Mouse (Mus musculus) lung, postnatal 0 days (tissue): Measurements from ENCODE around the gene Eps8l3. TPM values are rescaled to one million over a fixed set of nuclear protein-coding genes. Genes with fewer than 3 reads are reported as not detected.
A peak's percentile ranks its signal among the peaks of the same experiment; 100 is the strongest.

Experiments used
- ATAC-seq: fragments of 200-750 bp; cut with Nextera tagmentation; 2 replicates; pipeline ENCODE4 v1.8.0; 2017; ENCODE audit warnings: moderate library complexity
- DNase-seq: peaks from one replicate; pipeline ENCODE4 v3.0.0-alpha.2; 2016; ENCODE audit warnings: low spot score
- H3K27ac ChIP-seq: fragments of 300-500 bp; sonication (generic); 2 replicates; pipeline ENCODE4 v1.5.1; 2014; ENCODE audit warnings: antibody characterized with exemption, mild to moderate bottlenecking, low read length, mixed read lengths
- H3K27me3 ChIP-seq: fragments of 300-500 bp; sonication (generic); replicated peaks from 2 replicates; pipeline ENCODE4 v1.6.1; 2014; ENCODE audit warnings: low read length, mixed read lengths; ENCODE audit not compliant: insufficient read depth
- H3K36me3 ChIP-seq: fragments of 300-500 bp; sonication (generic); 2 replicates; pipeline ENCODE4 v1.6.1; 2014; ENCODE audit warnings: low read length, mixed read lengths; ENCODE audit not compliant: insufficient read depth
- H3K4me1 ChIP-seq: fragments of 300-500 bp; sonication (generic); 2 replicates; pipeline ENCODE4 v1.6.1; 2014; ENCODE audit warnings: antibody characterized with exemption, low read depth, low read length, mixed read lengths; ENCODE audit not compliant: insufficient read depth
- H3K4me2 ChIP-seq: fragments of 300-500 bp; sonication (generic); replicated peaks from 2 replicates; pipeline ENCODE4 v1.6.1; 2014; ENCODE audit warnings: low read depth, mild to moderate bottlenecking, low read length, moderate library complexity, mixed read lengths
- H3K4me3 ChIP-seq: fragments of 300-500 bp; sonication (generic); 2 replicates; pipeline ENCODE4 v1.5.1; 2014; ENCODE audit warnings: low read depth, low read length
- H3K9ac ChIP-seq: fragments of 300-500 bp; sonication (generic); replicated peaks from 2 replicates; pipeline ENCODE4 v1.6.1; 2014; ENCODE audit warnings: low read depth, mild to moderate bottlenecking
- H3K9me3 ChIP-seq: fragments of 300-500 bp; sonication (generic); 2 replicates; pipeline ENCODE4 v1.6.1; 2016; ENCODE audit warnings: low read length, mixed read lengths
- CTCF ChIP-seq: IDR thresholded peaks from 2 replicates; pipeline ENCODE4 v1.5.1; 2016; ENCODE audit warnings: antibody characterized with exemption, mild to moderate bottlenecking
- EP300 ChIP-seq: IDR thresholded peaks from 2 replicates; pipeline ENCODE4 v1.6.1; 2016; ENCODE audit warnings: antibody characterized with exemption, mild to moderate bottlenecking, control low read depth
- WGBS: fragments of 180-500 bp; shearing (Covaris S2); extraction: QIAGEN DNeasy Blood & Tissue Kit; methylation state at CpG from one replicate; pipeline ENCODE4 v1.1.7; 2014; 5-methylcytosine and 5-hydroxymethylcytosine counted together
- polyA plus RNA-seq: library from polyadenylated mRNA; unstranded; fragments of >200 nt; fragmentation: Nextera tagmentation; extraction: Ambion mirVana; gene quantifications from 2 replicates; pipeline ENCODE4 v1.2.1, GENCODE M21; 2015

Eps8l3 gene
- polyA plus RNA-seq, 1 experiment from 2014 or later = not detected

DNA sequence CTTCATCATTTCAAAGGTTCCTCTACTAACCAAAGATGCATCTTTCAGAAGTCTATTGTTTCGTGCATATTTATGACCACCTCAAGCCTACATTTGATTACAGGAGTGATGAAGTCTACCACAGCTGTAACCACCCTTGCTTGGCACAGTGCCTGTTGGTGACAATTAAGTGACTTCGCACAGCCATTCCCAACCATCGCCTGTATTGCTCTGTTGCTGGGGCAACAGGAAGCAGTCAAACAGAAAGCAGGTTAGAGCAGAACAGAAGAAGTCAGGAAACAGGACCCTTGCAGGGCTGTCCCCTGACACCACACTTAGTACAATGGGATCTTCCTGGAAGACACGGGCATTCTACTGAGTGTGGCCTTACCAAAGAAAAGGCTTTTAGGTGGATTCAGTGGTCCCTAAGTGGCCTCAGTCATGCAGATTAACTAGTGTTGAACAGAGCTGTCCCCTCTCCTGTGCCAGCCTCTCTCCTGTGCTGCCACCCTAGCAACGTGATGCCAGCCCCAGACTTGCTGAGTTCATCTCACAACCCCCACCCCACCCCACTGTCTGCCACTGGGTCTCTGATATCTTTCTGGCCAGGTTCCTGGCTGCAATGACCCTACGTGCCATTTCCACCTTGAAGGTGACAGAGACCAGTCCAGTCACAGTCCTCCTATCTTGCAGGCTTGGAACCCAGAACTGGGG lies 27.9 kb upstream of the Eps8l3 start:
- H3K9me3 ChIP-seq = no peaks in the 10 kb centered on the region
- H3K9ac ChIP-seq = no peak overlapping the region
- no peaks in the 10 kb centered on the region; the same call in 1 of the 2 replicates for H3K4me1 ChIP-seq
- ATAC-seq (no peak), DNase-seq (no peak)
- WGBS = 65% methylated on average over 6 of the region's 6 CpGs
- TF ChIP-seq EP300 = no peak
- no peak for TF ChIP-seq CTCF
- no peaks in the 10 kb centered on the region for H3K36me3 ChIP-seq
- no peaks in the 10 kb centered on the region for H3K27me3 ChIP-seq
- H3K27ac ChIP-seq = no peak overlapping the region
- H3K4me3 ChIP-seq = no peak overlapping the region
- no peak overlapping the region for H3K4me2 ChIP-seq

- Histone ChIP-seq H3K27ac (no peak overlapping the region), H3K36me3 (no peaks in the 10 kb centered on the region), H3K9ac (no peak overlapping the region), H3K4me3 (no peak overlapping the region), H3K9me3 (no peaks in the 10 kb centered on the region), H3K27me3 (no peaks in the 10 kb centered on the region), H3K4me1 (no peaks in the 10 kb centered on the region; the same call in 1 of the 2 replicates), H3K4me2 (no peak overlapping the region)
- DNase-seq (no peak), ATAC-seq (no peak)
- TF ChIP-seq CTCF (no peak), EP300 (no peak)
- WGBS = 88% methylated on average over 2 of the region's 2 CpGs
Observed at GRCm38 (mm10) chr3:107849693-107850031, 27.4 kb upstream of the Eps8l3 start.

GRCm38 (mm10) chr3:107850418-107851031 lies 26.5 kb upstream of the Eps8l3 start:
- Histone ChIP-seq H3K4me1 (no peaks in the 10 kb centered on the region), H3K27me3 (no peaks in the 10 kb centered on the region), H3K4me3 (no peak overlapping the region), H3K4me2 (0 out of 2 replicates have a peak overlapping the region, but pooled peaks have one; percentile 12), H3K36me3 (no peaks in the 10 kb centered on the region), H3K9me3 (no peaks in the 10 kb centered on the region), H3K9ac (no peak overlapping the region), H3K27ac (no peak overlapping the region)
- peak; percentile 82 for ATAC-seq
- WGBS = 13% methylated on average over 12 of the region's 12 CpGs
- TF ChIP-seq CTCF (no peak), EP300 (no peak)
- DNase-seq = peak; percentile 75

GRCm38 (mm10) chr3:107852786-107853185 lies 24.2 kb upstream of the Eps8l3 start:
- Histone ChIP-seq H3K27ac (no peak overlapping the region), H3K4me2 (no peak overlapping the region), H3K9ac (no peak overlapping the region), H3K4me1 (no peaks in the 10 kb centered on the region), H3K27me3 (no peaks in the 10 kb centered on the region), H3K4me3 (no peak overlapping the region), H3K9me3 (no peaks in the 10 kb centered on the region), H3K36me3 (no peaks in the 10 kb centered on the region)
- 44% methylated on average over 7 of the region's 7 CpGs for WGBS
- ATAC-seq (peak; percentile 18; the same call in 1 of the 2 replicates), DNase-seq (no peak)
- no peak for TF ChIP-seq CTCF
- no peak for TF ChIP-seq EP300

DNA sequence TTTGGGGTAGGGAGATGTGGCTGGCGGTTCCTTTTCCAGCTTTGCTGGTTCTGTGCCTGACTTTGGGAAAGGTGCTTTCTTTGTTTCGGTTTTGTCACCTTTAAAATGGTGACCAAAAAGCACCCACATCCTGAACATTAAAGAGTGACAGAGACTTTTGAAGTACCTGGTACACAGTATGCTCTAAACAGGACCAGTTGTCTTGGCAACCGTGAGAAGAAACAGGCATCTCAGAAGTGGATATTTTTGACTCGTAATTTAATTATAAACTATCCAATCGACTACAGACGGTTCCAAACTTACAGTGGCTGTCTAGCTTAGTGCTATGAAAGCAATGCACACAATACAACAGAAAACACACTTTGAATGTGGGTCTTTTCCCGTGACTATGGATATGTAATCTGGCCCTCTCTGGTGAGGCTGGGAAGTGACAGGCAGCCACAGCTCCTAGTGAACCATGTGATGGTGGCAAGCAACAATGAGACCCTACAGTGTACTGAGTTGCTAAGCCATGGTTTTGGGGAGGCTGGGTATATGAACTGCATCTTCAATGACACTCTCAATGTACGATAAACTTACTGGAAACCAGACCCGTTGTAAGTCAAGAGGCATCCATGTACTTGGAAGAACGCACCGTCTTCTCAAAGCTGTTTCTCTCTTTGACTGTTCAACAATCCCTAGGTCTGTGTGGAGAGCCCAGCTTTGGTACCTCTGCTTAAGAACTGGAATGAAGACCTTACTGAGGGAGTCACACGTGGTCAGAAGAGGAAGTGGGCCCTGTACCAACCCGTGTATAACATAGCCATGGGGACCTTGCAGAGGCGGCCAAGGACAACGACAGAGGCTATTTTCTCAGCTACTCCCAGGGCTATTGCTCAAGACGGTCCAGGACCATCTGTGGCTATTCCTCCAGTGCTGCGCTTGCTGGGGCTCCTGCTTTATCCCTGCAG lies 23.5 kb upstream of the Eps8l3 start:
- no peaks in the 10 kb centered on the region for H3K9me3 ChIP-seq
- no peak overlapping the region for H3K9ac ChIP-seq
- H3K27me3 ChIP-seq = no peaks in the 10 kb centered on the region
- WGBS = 78% methylated on average over 17 of the region's 17 CpGs
- H3K4me3 ChIP-seq = no peak overlapping the region
- no peak for TF ChIP-seq CTCF
- no peak for TF ChIP-seq EP300
- no peaks in the 10 kb centered on the region for H3K4me1 ChIP-seq
- no peak overlapping the region for H3K4me2 ChIP-seq
- no peak for ATAC-seq
- H3K27ac ChIP-seq = no peak overlapping the region
- no peaks in the 10 kb centered on the region for H3K36me3 ChIP-seq
- no peak for DNase-seq

- H3K9ac ChIP-seq = no peak overlapping the region
- H3K4me3 ChIP-seq = no peak overlapping the region
- no peaks in the 10 kb centered on the region for H3K9me3 ChIP-seq
- DNase-seq (no peak), ATAC-seq (no peak)
- no peaks in the 10 kb centered on the region for H3K36me3 ChIP-seq
- no peaks in the 10 kb centered on the region for H3K27me3 ChIP-seq
- no peak overlapping the region for H3K27ac ChIP-seq
- TF ChIP-seq CTCF = no peak
- TF ChIP-seq EP300 = no peak
- WGBS = 77% methylated on average over 13 of the region's 13 CpGs
- H3K4me2 ChIP-seq = no peak overlapping the region
- H3K4me1 ChIP-seq = no peaks in the 10 kb centered on the region
Observed at GRCm38 (mm10) chr3:107855368-107855767, 21.7 kb upstream of the Eps8l3 start.
